Mouse (Mus musculus) lung, postnatal 0 days (tissue): ENCODE measurements around the gene Pik3r1.

ENCODE experiments used
- CTCF ChIP-seq: IDR thresholded peaks from 2 replicates; pipeline ENCODE4 v1.5.1; 2016; ENCODE audit warnings: antibody characterized with exemption, mild to moderate bottlenecking
- EP300 ChIP-seq: IDR thresholded peaks from 2 replicates; pipeline ENCODE4 v1.6.1; 2016; ENCODE audit warnings: antibody characterized with exemption, mild to moderate bottlenecking, control low read depth

GRCm38 (mm10) chr13:101746012-101746595, 21.9 kb downstream of the Pik3r1 start:
- TF ChIP-seq CTCF, result no peak
- no peak for TF ChIP-seq EP300
